Mouse (Mus musculus): ENCODE data around the gene Zfp280c. TPM values are rescaled to one million over a fixed set of nuclear protein-coding genes. Genes with fewer than 3 reads are reported as not detected.

The Zfp280c gene
- polyA plus RNA-seq, 1 experiment: 0.65 TPM

GRCm38 (mm10) chrX:48596053-48596452 is 1.7 kb upstream of the Zfp280c start:
- H3K4me1 ChIP-seq (ENCODE audit: control insufficient read depth, insufficient read depth, insufficient read length, low read length): no peaks in the 10 kb centered on the region
- 85% methylated on average over 9 of the region's 9 CpGs for WGBS
- no peak overlapping the region for H3K27ac ChIP-seq (ENCODE audit: insufficient read depth, low read depth, low read length)
- H3K36me3 ChIP-seq (ENCODE audit: control insufficient read depth, insufficient read depth, low read length): no peaks in the 10 kb centered on the region
- no peak for TF ChIP-seq CTCF (IDR thresholded peaks at IDR 0.05; ENCODE audit: extremely low read depth, insufficient read length, insufficient replicate concordance, low read depth, low read length)
- TF ChIP-seq POLR2A (IDR thresholded peaks at IDR 0.05; ENCODE audit: low read depth, low read length): no peak
- no peak overlapping the region for H3K4me3 ChIP-seq (ENCODE audit: low read depth, low read length)
- H3K27me3 ChIP-seq (ENCODE audit: control insufficient read depth, insufficient read depth, low read length): no peaks in the 10 kb centered on the region

GRCm38 (mm10) chrX:48593721-48594098 is 594 bp downstream of the Zfp280c start:
- Histone ChIP-seq H3K4me3 (ENCODE audit: low read depth, low read length) (peak overlapping the region; percentile 91), H3K27ac (ENCODE audit: insufficient read depth, low read depth, low read length) (no peak overlapping the region), H3K4me1 (ENCODE audit: control insufficient read depth, insufficient read depth, insufficient read length, low read length) (no peaks in the 10 kb centered on the region), H3K27me3 (ENCODE audit: control insufficient read depth, insufficient read depth, low read length) (no peaks in the 10 kb centered on the region), H3K36me3 (ENCODE audit: control insufficient read depth, insufficient read depth, low read length) (peaks cover 7% of the 10 kb centered on the region; the same call in 1 of the 2 replicates)
- no peak for TF ChIP-seq POLR2A (IDR thresholded peaks at IDR 0.05; ENCODE audit: low read depth, low read length)
- TF ChIP-seq CTCF (IDR thresholded peaks at IDR 0.05; ENCODE audit: extremely low read depth, insufficient read length, insufficient replicate concordance, low read depth, low read length): no peak
- 19% methylated on average over 12 of the region's 15 CpGs for WGBS

- Histone ChIP-seq H3K4me3 (ENCODE audit: low read depth, low read length) (no peak overlapping the region), H3K36me3 (ENCODE audit: control insufficient read depth, insufficient read depth, low read length) (peaks cover 4% of the 10 kb centered on the region), H3K27ac (ENCODE audit: insufficient read depth, low read depth, low read length) (no peak overlapping the region), H3K27me3 (ENCODE audit: control insufficient read depth, insufficient read depth, low read length) (no peaks in the 10 kb centered on the region), H3K4me1 (ENCODE audit: control insufficient read depth, insufficient read depth, insufficient read length, low read length) (no peaks in the 10 kb centered on the region)
- TF ChIP-seq CTCF (IDR thresholded peaks at IDR 0.05; ENCODE audit: extremely low read depth, insufficient read length, insufficient replicate concordance, low read depth, low read length) (no peak), POLR2A (IDR thresholded peaks at IDR 0.05; ENCODE audit: low read depth, low read length) (no peak)
Observed at GRCm38 (mm10) chrX:48583332-48583731, 11.0 kb downstream of the Zfp280c start.

- H3K4me3 ChIP-seq (ENCODE audit: low read depth, low read length): peak overlapping the region; percentile 34
- peak; percentile 54; the same call in 1 of the 2 replicates for TF ChIP-seq CTCF (IDR thresholded peaks at IDR 0.05; ENCODE audit: extremely low read depth, insufficient read length, insufficient replicate concordance, low read depth, low read length)
- TF ChIP-seq POLR2A (IDR thresholded peaks at IDR 0.05; ENCODE audit: low read depth, low read length): no peak
- H3K4me1 ChIP-seq (ENCODE audit: control insufficient read depth, insufficient read depth, insufficient read length, low read length): no peaks in the 10 kb centered on the region
- 41% methylated on average over 3 of the region's 3 CpGs for WGBS
- no peaks in the 10 kb centered on the region for H3K36me3 ChIP-seq (ENCODE audit: control insufficient read depth, insufficient read depth, low read length)
- H3K27ac ChIP-seq (ENCODE audit: insufficient read depth, low read depth, low read length): no peak overlapping the region
- no peaks in the 10 kb centered on the region for H3K27me3 ChIP-seq (ENCODE audit: control insufficient read depth, insufficient read depth, low read length)
Observed at GRCm38 (mm10) chrX:48532175-48532574, 62.1 kb downstream of the Zfp280c start.

GRCm38 (mm10) chrX:48526435-48526834 is 67.9 kb downstream of the Zfp280c start:
- no peak overlapping the region for H3K4me3 ChIP-seq (ENCODE audit: low read depth, low read length)
- WGBS: 38% methylated on average over 3 of the region's 3 CpGs
- H3K27me3 ChIP-seq (ENCODE audit: control insufficient read depth, insufficient read depth, low read length): no peaks in the 10 kb centered on the region
- TF ChIP-seq CTCF (IDR thresholded peaks at IDR 0.05; ENCODE audit: extremely low read depth, insufficient read length, insufficient replicate concordance, low read depth, low read length) (no peak), POLR2A (IDR thresholded peaks at IDR 0.05; ENCODE audit: low read depth, low read length) (no peak)
- no peak overlapping the region for H3K27ac ChIP-seq (ENCODE audit: insufficient read depth, low read depth, low read length)
- H3K36me3 ChIP-seq (ENCODE audit: control insufficient read depth, insufficient read depth, low read length): no peaks in the 10 kb centered on the region
- H3K4me1 ChIP-seq (ENCODE audit: control insufficient read depth, insufficient read depth, insufficient read length, low read length): no peaks in the 10 kb centered on the region

GRCm38 (mm10) chrX:48525866-48526265 is 68.4 kb downstream of the Zfp280c start:
- TF ChIP-seq POLR2A (IDR thresholded peaks at IDR 0.05; ENCODE audit: low read depth, low read length) (no peak), CTCF (IDR thresholded peaks at IDR 0.05; ENCODE audit: extremely low read depth, insufficient read length, insufficient replicate concordance, low read depth, low read length) (no peak)
- 77% methylated on average over 8 of the region's 8 CpGs for WGBS
- H3K36me3 ChIP-seq (ENCODE audit: control insufficient read depth, insufficient read depth, low read length): no peaks in the 10 kb centered on the region

GRCm38 (mm10) chrX:48525332-48525731 is 69.0 kb downstream of the Zfp280c start:
- WGBS: 73% methylated on average over 1 of the region's 1 CpGs
- Histone ChIP-seq H3K4me1 (ENCODE audit: control insufficient read depth, insufficient read depth, insufficient read length, low read length) (no peaks in the 10 kb centered on the region), H3K4me3 (ENCODE audit: low read depth, low read length) (no peak overlapping the region), H3K27ac (ENCODE audit: insufficient read depth, low read depth, low read length) (no peak overlapping the region), H3K36me3 (ENCODE audit: control insufficient read depth, insufficient read depth, low read length) (no peaks in the 10 kb centered on the region), H3K27me3 (ENCODE audit: control insufficient read depth, insufficient read depth, low read length) (no peaks in the 10 kb centered on the region)
- TF ChIP-seq POLR2A (IDR thresholded peaks at IDR 0.05; ENCODE audit: low read depth, low read length) (no peak), CTCF (IDR thresholded peaks at IDR 0.05; ENCODE audit: extremely low read depth, insufficient read length, insufficient replicate concordance, low read depth, low read length) (no peak)

More at GRCm38 (mm10) chrX:48525866-48526265, 68.4 kb downstream of the Zfp280c start:
- no peaks in the 10 kb centered on the region for H3K4me1 ChIP-seq (ENCODE audit: control insufficient read depth, insufficient read depth, insufficient read length, low read length)
- H3K27me3 ChIP-seq (ENCODE audit: control insufficient read depth, insufficient read depth, low read length): no peaks in the 10 kb centered on the region
- H3K27ac ChIP-seq (ENCODE audit: insufficient read depth, low read depth, low read length): no peak overlapping the region
- no peak overlapping the region for H3K4me3 ChIP-seq (ENCODE audit: low read depth, low read length)

Data from small intestine, adult 2 months (tissue).